Mouse (Mus musculus) bone marrow, adult 2 months (tissue): ENCODE data around the gene Nfatc2ip. TPM values are rescaled to one million over a fixed set of nuclear protein-coding genes. Genes with fewer than 3 reads are reported as not detected.
A peak's percentile ranks its signal among the peaks of the same experiment; 100 is the strongest.

Experiments used
- H3K27ac ChIP-seq: fragments of 200-500 bp; 2 replicates; pipeline ENCODE4 v1.5.1; 2012; ENCODE audit warnings: low read depth, mild to moderate bottlenecking, control low read depth, inconsistent platforms, low read length; ENCODE audit not compliant: control insufficient read depth, poor library complexity, insufficient read depth
- H3K4me1 ChIP-seq: fragments of 200-500 bp; 2 replicates; pipeline ENCODE4 v1.6.1; 2011; ENCODE audit warnings: low read length; ENCODE audit not compliant: control insufficient read depth, insufficient read depth
- H3K4me3 ChIP-seq: fragments of 200-500 bp; replicated peaks from 2 replicates; pipeline ENCODE3; 2011; ENCODE audit warnings: mild to moderate bottlenecking, low read depth, low read length, control low read depth; ENCODE audit not compliant: control insufficient read depth
- CTCF ChIP-seq: fragments of 200-500 bp; IDR thresholded peaks from 2 replicates; pipeline ENCODE4 v1.5.1; 2011; ENCODE audit warnings: low read length, control low read depth; ENCODE audit not compliant: control insufficient read depth, insufficient read depth
- POLR2A ChIP-seq: fragments of 200-500 bp; IDR thresholded peaks from 2 replicates; pipeline ENCODE4 v1.6.1; 2011; ENCODE audit warnings: low read depth, mild to moderate bottlenecking, control low read depth, low read length, borderline replicate concordance; ENCODE audit not compliant: control insufficient read depth
- WGBS: fragments of 180-500 bp; shearing (Covaris S2); methylation state at CpG from one replicate; pipeline ENCODE4 v1.1.7; 2018; 5-methylcytosine and 5-hydroxymethylcytosine counted together
- polyA plus RNA-seq: library from polyadenylated mRNA; stranded (reverse); fragments of >200 nt; gene quantifications from 2 replicates; pipeline ENCODE4 v1.2.4, GENCODE M21; 2011; ENCODE audit warnings: low replicate concordance; ENCODE audit not compliant: missing spikeins, insufficient read depth, insufficient read length

Gene Nfatc2ip
- polyA plus RNA-seq, 1 experiment: 15.1 TPM

DNA sequence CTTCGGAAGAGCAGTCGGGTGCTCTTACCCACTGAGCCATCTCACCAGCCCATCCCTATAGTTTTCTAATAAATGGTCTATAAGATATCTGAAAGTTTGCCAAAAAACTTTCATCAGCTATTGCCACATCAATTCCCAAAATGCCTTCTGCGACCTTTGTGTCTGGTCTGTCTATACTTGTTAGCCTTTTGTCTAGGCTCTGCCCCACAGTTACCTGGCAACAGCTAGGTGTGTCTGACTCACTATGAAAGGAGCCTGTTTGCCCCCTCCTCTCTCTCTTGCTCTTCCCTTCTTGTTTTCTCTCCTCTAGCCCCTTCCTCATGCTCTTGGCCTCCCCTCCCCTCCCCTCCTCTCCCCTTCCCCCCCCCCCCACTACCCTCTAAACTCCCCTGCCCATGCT, 51.0 kb downstream of the Nfatc2ip start:
- no peaks in the 10 kb centered on the region; the same call in 1 of the 2 replicates for H3K4me1 ChIP-seq
- H3K4me3 ChIP-seq: no peak overlapping the region
- H3K27ac ChIP-seq: no peak overlapping the region
- 66% methylated on average over 3 of the region's 3 CpGs for WGBS
- no peak for TF ChIP-seq CTCF
- no peak for TF ChIP-seq POLR2A

GRCm38 (mm10) chr7:126340896-126341295, 55.6 kb downstream of the Nfatc2ip start:
- H3K4me3 ChIP-seq: no peak overlapping the region

DNA sequence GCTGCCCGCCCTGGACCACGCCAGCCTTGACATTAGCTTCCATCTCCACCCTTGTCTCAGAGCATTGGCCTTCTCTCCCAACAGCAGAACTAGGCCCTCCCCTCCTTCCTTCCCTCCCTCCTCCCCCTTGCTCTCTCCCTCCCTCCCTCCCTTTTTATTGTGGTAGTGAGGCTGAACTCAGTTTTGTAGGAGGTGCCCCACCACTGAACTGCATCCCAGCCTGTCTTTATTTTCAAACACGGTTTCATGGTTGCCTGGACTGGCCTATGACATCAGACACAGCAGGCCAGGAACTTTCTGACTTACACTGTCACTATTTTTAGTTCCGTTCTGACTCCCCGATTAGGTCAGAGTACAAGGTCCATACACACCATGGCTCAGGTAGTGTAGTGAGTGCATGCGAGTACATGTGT, 56.3 kb downstream of the Nfatc2ip start:
- Histone ChIP-seq H3K4me3 (no peak overlapping the region), H3K27ac (no peak overlapping the region), H3K4me1 (no peaks in the 10 kb centered on the region; the same call in none of the 2 replicates)
- TF ChIP-seq CTCF (no peak), POLR2A (no peak)
- 40% methylated on average over 6 of the region's 6 CpGs for WGBS

More at GRCm38 (mm10) chr7:126340896-126341295, 55.6 kb downstream of the Nfatc2ip start:
- no peak for TF ChIP-seq POLR2A
- no peak for TF ChIP-seq CTCF
- Histone ChIP-seq H3K4me1 (no peaks in the 10 kb centered on the region; the same call in none of the 2 replicates), H3K27ac (no peak overlapping the region)
- 15% methylated on average over 6 of the region's 6 CpGs for WGBS

DNA sequence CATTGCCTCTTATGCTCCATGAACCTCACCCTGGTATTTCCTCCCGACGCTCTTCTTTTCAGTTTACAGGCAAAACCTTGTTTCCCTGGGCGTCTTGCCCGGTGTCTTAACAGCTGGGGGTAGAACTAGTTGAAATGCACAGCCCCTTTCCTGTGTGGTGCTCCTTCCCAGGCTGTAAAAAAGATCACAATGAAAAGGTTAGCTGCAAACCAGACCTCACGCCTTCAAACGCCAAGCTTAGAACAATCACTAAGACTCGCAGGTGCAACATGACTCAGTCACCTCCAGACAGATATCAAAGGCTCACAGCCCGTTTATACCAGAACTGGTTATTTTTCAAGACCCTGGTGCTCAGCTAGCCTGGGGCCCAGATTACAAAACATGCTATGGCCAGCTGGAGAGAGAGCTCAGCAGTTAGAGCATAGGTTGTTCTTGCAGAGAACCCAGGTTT, 57.0 kb downstream of the Nfatc2ip start:
- TF ChIP-seq POLR2A (no peak), CTCF (no peak)
- 58% methylated on average over 8 of the region's 8 CpGs for WGBS
- Histone ChIP-seq H3K4me3 (no peak overlapping the region), H3K27ac (no peak overlapping the region), H3K4me1 (no peaks in the 10 kb centered on the region; the same call in none of the 2 replicates)

- TF ChIP-seq POLR2A: no peak
- no peak for TF ChIP-seq CTCF
- WGBS: 80% methylated on average over 8 of the region's 8 CpGs
- H3K27ac ChIP-seq: no peak overlapping the region
- H3K4me3 ChIP-seq: no peak overlapping the region
- no peaks in the 10 kb centered on the region; the same call in none of the 2 replicates for H3K4me1 ChIP-seq
Observed at GRCm38 (mm10) chr7:126338906-126339305, 57.6 kb downstream of the Nfatc2ip start.

DNA sequence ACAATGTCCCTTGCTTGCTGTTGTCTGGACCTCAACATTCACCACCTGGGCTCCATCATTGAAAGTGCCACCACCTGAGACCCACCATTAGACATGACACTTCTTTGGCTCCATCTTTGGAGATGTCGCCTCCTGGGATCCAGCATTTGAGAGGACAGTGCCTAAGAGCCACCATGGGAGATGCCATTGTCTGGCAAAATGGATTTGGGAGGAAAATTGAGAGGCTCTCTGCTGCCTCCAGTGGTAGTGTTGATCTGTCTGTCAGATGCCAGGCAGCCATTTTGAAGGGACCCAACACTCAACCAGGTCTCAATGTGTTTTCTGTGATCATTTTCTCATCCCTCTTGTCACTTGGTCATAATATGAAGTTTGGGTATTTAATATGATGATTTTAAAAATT, 61.0 kb downstream of the Nfatc2ip start:
- Histone ChIP-seq H3K4me1 (no peaks in the 10 kb centered on the region; the same call in 1 of the 2 replicates), H3K27ac (no peak overlapping the region), H3K4me3 (no peak overlapping the region)
- 86% methylated on average over 1 of the region's 1 CpGs for WGBS
- TF ChIP-seq POLR2A (no peak), CTCF (peak; percentile 17; the same call in 1 of the 2 replicates)

Other genes with a start within 250 kb of the Nfatc2ip start
- gene Xpo6, start 196.2 kb downstream of the Nfatc2ip start, polyA plus RNA-seq: 55.6 and 96.0 TPM in 2 replicates
- gene Sbk1, start 124.1 kb downstream of the Nfatc2ip start, polyA plus RNA-seq: 8.9 and 21.0 TPM in 2 replicates
- gene Lat, start 27.2 kb downstream of the Nfatc2ip start, polyA plus RNA-seq: 55.3 and 74.0 TPM in 2 replicates
- 13.0 and 32.8 TPM in 2 replicates for gene Spns1, start 19.3 kb downstream of the Nfatc2ip start, polyA plus RNA-seq
- gene Cd19, start 18.2 kb upstream of the Nfatc2ip start, polyA plus RNA-seq: 62.1 and 196 TPM in 2 replicates
- 10.7 and 28.6 TPM in 2 replicates for gene Rabep2, start 32.0 kb upstream of the Nfatc2ip start, polyA plus RNA-seq
- gene Atp2a1, start 66.4 kb upstream of the Nfatc2ip start, polyA plus RNA-seq: 12.0 and 13.4 TPM in 2 replicates
- 34.4 and 95.0 TPM in 2 replicates for gene Sh2b1, start 78.7 kb upstream of the Nfatc2ip start, polyA plus RNA-seq
- gene Tufm, start 90.6 kb upstream of the Nfatc2ip start, polyA plus RNA-seq: 16.7 and 36.3 TPM in 2 replicates
- 78.5 and 156 TPM in 2 replicates for gene Atxn2l, start 106.7 kb upstream of the Nfatc2ip start, polyA plus RNA-seq
- gene Eif3c, start 169.7 kb upstream of the Nfatc2ip start, polyA plus RNA-seq: 52.3 and 90.2 TPM in 2 replicates
- gene Apobr, start 188.2 kb upstream of the Nfatc2ip start, polyA plus RNA-seq: 21.2 and 45.7 TPM in 2 replicates
- 98.2 and 269 TPM in 2 replicates for gene Cln3, start 189.1 kb upstream of the Nfatc2ip start, polyA plus RNA-seq
- 1.9 and 6.0 TPM in 2 replicates for gene Il27, start 198.2 kb upstream of the Nfatc2ip start, polyA plus RNA-seq
- gene Nupr1, start 234.1 kb upstream of the Nfatc2ip start, polyA plus RNA-seq: 28.1 and 37.6 TPM in 2 replicates